Mouse (Mus musculus) neural tube, embryonic 11.5 days (tissue): ENCODE results near the gene Cfc1. TPM values are rescaled to one million over a fixed set of nuclear protein-coding genes. Genes with fewer than 3 reads are reported as not detected.
A peak's percentile ranks its signal among the peaks of the same experiment; 100 is the strongest.
"Not testable (repeated sequence)": the region's sequence is repeated elsewhere in the genome, so short reads cannot be mapped to it uniquely, and the experiment has no call there.

Experiments used
- ATAC-seq: fragments of 200-750 bp; cut with Nextera tagmentation; 2 replicates; pipeline ENCODE4 v1.8.0; 2017; ENCODE audit warnings: moderate number of reproducible peaks, mild to moderate bottlenecking, moderate TSS enrichment, moderate library complexity; ENCODE audit not compliant: insufficient read depth, low FRiP score, low TSS enrichment
- DNase-seq: peaks from one replicate; pipeline ENCODE4 v3.0.0-alpha.2; 2015; ENCODE audit warnings: low spot score
- H3K27ac ChIP-seq: fragments of 300-500 bp; sonication (generic); 2 replicates; pipeline ENCODE4 v1.5.1; 2014; ENCODE audit warnings: low read depth, mild to moderate bottlenecking, low read length
- H3K27me3 ChIP-seq: fragments of 300-500 bp; sonication (generic); 2 replicates; pipeline ENCODE4 v1.6.1; 2014; ENCODE audit warnings: mild to moderate bottlenecking, low read length, mixed read lengths; ENCODE audit not compliant: control insufficient read depth, insufficient read depth
- H3K36me3 ChIP-seq: fragments of 300-500 bp; sonication (generic); 2 replicates; pipeline ENCODE4 v1.6.1; 2014; ENCODE audit warnings: mild to moderate bottlenecking, low read length, moderate library complexity, mixed read lengths; ENCODE audit not compliant: control insufficient read depth, insufficient read depth
- H3K4me1 ChIP-seq: fragments of 300-500 bp; sonication (generic); 2 replicates; pipeline ENCODE4 v1.6.1; 2014; ENCODE audit warnings: low read length, mixed read lengths; ENCODE audit not compliant: control insufficient read depth, insufficient read depth
- H3K4me2 ChIP-seq: fragments of 300-500 bp; sonication (generic); 2 replicates; pipeline ENCODE4 v1.6.1; 2014; ENCODE audit warnings: low read depth, mild to moderate bottlenecking, moderate library complexity
- H3K4me3 ChIP-seq: fragments of 300-500 bp; sonication (generic); 2 replicates; pipeline ENCODE4 v1.5.1; 2014; ENCODE audit warnings: low read depth, low read length
- H3K9ac ChIP-seq: fragments of 300-500 bp; sonication (generic); 2 replicates; pipeline ENCODE4 v1.6.1; 2014; ENCODE audit warnings: mild to moderate bottlenecking, low read length
- H3K9me3 ChIP-seq: fragments of 300-500 bp; sonication (generic); 2 replicates; pipeline ENCODE4 v1.6.1; 2016; ENCODE audit warnings: low read length; ENCODE audit not compliant: control insufficient read depth
- WGBS: fragments of 180-500 bp; shearing (Covaris S2); extraction: QIAGEN DNeasy Blood & Tissue Kit; methylation state at CpG from one replicate; pipeline ENCODE4 v1.1.7; 2014; 5-methylcytosine and 5-hydroxymethylcytosine counted together
- polyA plus RNA-seq: library from polyadenylated mRNA; unstranded; fragments of >200 nt; fragmentation: Nextera tagmentation; extraction: Ambion mirVana; gene quantifications from 2 replicates; pipeline ENCODE4 v1.2.1, GENCODE M21; 2014

Gene Cfc1
- polyA plus RNA-seq, 1 experiment from 2014 or later = not detected

DNA sequence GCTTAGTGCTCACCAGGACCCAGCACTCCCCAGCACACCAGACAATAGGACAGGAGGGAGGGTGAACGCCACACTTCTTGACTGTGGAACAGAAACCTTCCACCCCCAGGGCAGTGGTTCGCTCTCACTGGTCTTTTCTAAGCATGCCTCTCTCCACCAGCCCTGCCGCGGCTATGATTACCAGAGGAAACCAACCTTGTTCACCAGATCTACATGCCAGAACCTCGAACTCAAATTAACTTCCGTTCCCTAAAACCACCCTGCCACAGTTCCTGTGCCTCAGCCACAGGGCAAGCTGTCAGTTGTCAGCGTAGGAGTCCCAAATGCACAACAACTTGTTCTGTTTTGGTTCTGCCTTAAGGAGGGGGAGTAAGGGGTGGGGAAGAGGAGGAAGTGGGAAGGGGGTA lies 24.9 kb upstream of the Cfc1 start:
- ATAC-seq (no peak), DNase-seq (no peak)
- H3K9me3 ChIP-seq = no peaks in the 10 kb centered on the region
- no peak overlapping the region for H3K4me2 ChIP-seq
- H3K4me3 ChIP-seq = no peak overlapping the region
- no peaks in the 10 kb centered on the region for H3K4me1 ChIP-seq
- WGBS = 6% methylated on average over 7 of the region's 7 CpGs
- H3K27me3 ChIP-seq = no peaks in the 10 kb centered on the region
- no peak overlapping the region for H3K27ac ChIP-seq
- no peaks in the 10 kb centered on the region for H3K36me3 ChIP-seq
- no peak overlapping the region for H3K9ac ChIP-seq

DNA sequence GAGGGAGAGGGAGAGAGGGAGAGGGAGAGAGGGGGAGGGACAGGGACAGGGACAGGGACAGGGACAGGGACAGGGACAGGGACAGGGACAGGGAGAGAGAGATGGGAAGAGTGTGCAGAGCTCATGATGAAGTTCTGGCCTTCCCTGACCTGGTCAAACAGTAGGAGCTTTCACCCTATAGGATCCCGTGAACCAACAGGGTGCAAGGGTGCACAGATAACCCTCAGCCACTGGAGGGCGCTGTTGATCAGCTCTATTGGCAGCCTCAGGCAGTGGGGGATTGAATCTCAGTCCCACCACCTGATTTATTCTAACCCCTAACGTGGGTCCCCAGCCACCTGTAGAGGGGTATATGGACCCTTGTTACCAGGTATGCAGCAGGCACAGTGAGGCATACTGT lies 24.4 kb upstream of the Cfc1 start:
- DNase-seq (peak; percentile 67), ATAC-seq (no peak; the same call in 1 of the 2 replicates)
- no peak overlapping the region for H3K4me2 ChIP-seq
- no peaks in the 10 kb centered on the region for H3K27me3 ChIP-seq
- H3K36me3 ChIP-seq = no peaks in the 10 kb centered on the region
- H3K9me3 ChIP-seq = no peaks in the 10 kb centered on the region
- 7% methylated on average over 3 of the region's 3 CpGs for WGBS
- no peak overlapping the region for H3K9ac ChIP-seq
- H3K4me3 ChIP-seq = no peak overlapping the region
- H3K4me1 ChIP-seq = no peaks in the 10 kb centered on the region
- H3K27ac ChIP-seq = no peak overlapping the region

DNA sequence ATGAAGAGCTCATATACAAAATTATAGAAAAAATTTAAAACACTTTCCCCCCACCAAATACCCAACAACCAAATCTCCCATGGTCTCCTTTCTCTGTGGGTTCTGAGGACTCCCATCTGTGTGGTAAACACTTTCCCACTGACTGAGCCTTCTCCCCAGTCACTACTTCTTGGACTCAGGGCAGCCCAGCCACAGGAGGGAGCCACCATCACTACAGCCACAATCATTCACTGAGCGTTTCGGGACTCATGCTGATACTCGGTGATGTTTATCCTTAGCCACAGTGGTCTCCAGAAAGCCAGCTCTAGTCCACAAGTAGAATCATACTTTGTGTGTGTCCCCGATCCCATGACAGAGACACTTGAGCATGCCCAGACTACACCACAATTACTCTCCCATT lies 22.4 kb upstream of the Cfc1 start:
- Histone ChIP-seq H3K36me3 (no peaks in the 10 kb centered on the region), H3K27ac (no peak overlapping the region), H3K4me3 (no peak overlapping the region), H3K4me2 (no peak overlapping the region), H3K9me3 (no peaks in the 10 kb centered on the region), H3K4me1 (no peaks in the 10 kb centered on the region), H3K9ac (no peak overlapping the region), H3K27me3 (no peaks in the 10 kb centered on the region)
- ATAC-seq (no peak), DNase-seq (no peak)
- 86% methylated on average over 4 of the region's 4 CpGs for WGBS

GRCm38 (mm10) chr1:34516595-34516994 lies 18.9 kb upstream of the Cfc1 start:
- Histone ChIP-seq H3K36me3 (no peaks in the 10 kb centered on the region), H3K27me3 (no peaks in the 10 kb centered on the region), H3K27ac (no peak overlapping the region), H3K4me2 (no peak overlapping the region), H3K4me1 (no peaks in the 10 kb centered on the region), H3K4me3 (no peak overlapping the region), H3K9me3 (no peaks in the 10 kb centered on the region), H3K9ac (no peak overlapping the region)
- WGBS = 43% methylated on average over 5 of the region's 5 CpGs
- ATAC-seq = no peak
- DNase-seq = no peak

GRCm38 (mm10) chr1:34517297-34517696 lies 18.2 kb upstream of the Cfc1 start:
- DNase-seq, ATAC-seq, H3K4me3 ChIP-seq, H3K9ac ChIP-seq, H3K27me3 ChIP-seq, H3K36me3 ChIP-seq, H3K9me3 ChIP-seq, H3K4me1 ChIP-seq, H3K4me2 ChIP-seq, H3K27ac ChIP-seq: not testable (repeated sequence)
- 84% methylated on average over 6 of the region's 6 CpGs for WGBS

GRCm38 (mm10) chr1:34517797-34518196 lies 17.7 kb upstream of the Cfc1 start:
- not testable (repeated sequence) for H3K4me3 ChIP-seq, H3K9ac ChIP-seq, H3K36me3 ChIP-seq, ATAC-seq, H3K27me3 ChIP-seq, H3K4me2 ChIP-seq, H3K27ac ChIP-seq, H3K4me1 ChIP-seq, H3K9me3 ChIP-seq, DNase-seq
- 61% methylated on average over 1 of the region's 1 CpGs for WGBS

- WGBS = 79% methylated on average over 1 of the region's 1 CpGs
- no peaks in the 10 kb centered on the region for H3K4me1 ChIP-seq
- no peak overlapping the region for H3K9ac ChIP-seq
- H3K4me2 ChIP-seq = no peak overlapping the region
- no peak for ATAC-seq
- no peaks in the 10 kb centered on the region for H3K27me3 ChIP-seq
- no peaks in the 10 kb centered on the region for H3K36me3 ChIP-seq
- H3K27ac ChIP-seq = no peak overlapping the region
- no peaks in the 10 kb centered on the region for H3K9me3 ChIP-seq
- H3K4me3 ChIP-seq = no peak overlapping the region
- DNase-seq = no peak
Observed at GRCm38 (mm10) chr1:34518259-34518658, 17.2 kb upstream of the Cfc1 start.

- no peaks in the 10 kb centered on the region for H3K9me3 ChIP-seq
- no peak overlapping the region for H3K9ac ChIP-seq
- no peaks in the 10 kb centered on the region for H3K36me3 ChIP-seq
- no peaks in the 10 kb centered on the region for H3K4me1 ChIP-seq
- H3K4me2 ChIP-seq = no peak overlapping the region
- H3K27ac ChIP-seq = no peak overlapping the region
- DNase-seq (no peak), ATAC-seq (no peak)
- no peak overlapping the region for H3K4me3 ChIP-seq
- WGBS = 84% methylated on average over 6 of the region's 6 CpGs
- no peaks in the 10 kb centered on the region for H3K27me3 ChIP-seq
Observed at GRCm38 (mm10) chr1:34522205-34522849, 13.1 kb upstream of the Cfc1 start.

- Histone ChIP-seq H3K36me3 (no peaks in the 10 kb centered on the region), H3K9me3 (no peaks in the 10 kb centered on the region), H3K4me2 (no peak overlapping the region), H3K4me3 (no peak overlapping the region), H3K27ac (no peak overlapping the region), H3K9ac (no peak overlapping the region), H3K4me1 (no peaks in the 10 kb centered on the region), H3K27me3 (no peaks in the 10 kb centered on the region)
- 89% methylated on average over 3 of the region's 3 CpGs for WGBS
- DNase-seq (no peak), ATAC-seq (no peak)
Observed at GRCm38 (mm10) chr1:34522850-34523244, 12.6 kb upstream of the Cfc1 start.
